Mouse (Mus musculus) cerebellum, adult 18-20 months (tissue): ENCODE measurements around the gene Gmip.

Experiments used
- DNase-seq, 2 experiments: peaks; one replicate each; pipeline ENCODE4 v3.0.0; 2021

Gmip gene

GRCm38 (mm10) chr8:69804537-69804936 lies 3.9 kb upstream of the Gmip start:
- DNase-seq: no peak

GRCm38 (mm10) chr8:69805086-69805485 lies 3.4 kb upstream of the Gmip start:
- DNase-seq: no peak

- no peak for DNase-seq
These were observed 3.0 kb upstream of the Gmip start for GRCm38 (mm10) chr8:69805491-69805890.

- no peak for DNase-seq
These were observed 1.2 kb upstream of the Gmip start for GRCm38 (mm10) chr8:69807236-69807635.

- DNase-seq: no peak
These were observed 455 bp downstream of the Gmip start for GRCm38 (mm10) chr8:69808864-69809403.

- DNase-seq: no peak
These were observed 1.3 kb downstream of the Gmip start for GRCm38 (mm10) chr8:69809820-69810219.

- no peak for DNase-seq
These were observed 6.4 kb downstream of the Gmip start for GRCm38 (mm10) chr8:69814881-69815280.

GRCm38 (mm10) chr8:69815396-69815795 lies 6.9 kb downstream of the Gmip start:
- DNase-seq: no peak

- DNase-seq: no peak
These were observed 12.0 kb downstream of the Gmip start for GRCm38 (mm10) chr8:69820466-69820865.

GRCm38 (mm10) chr8:69821971-69822385 lies 13.5 kb downstream of the Gmip start:
- DNase-seq: no peak

- peak in 1 of 2 experiments; percentile 22 for DNase-seq
These were observed 14.1 kb downstream of the Gmip start, which contains the start of gene Lpar2 for GRCm38 (mm10) chr8:69822386-69823191. Gene Lpar2, plus strand, starts transcription at chr8:69822429.

GRCm38 (mm10) chr8:69826371-69826770 lies 17.9 kb downstream of the Gmip start:
- DNase-seq: no peak

GRCm38 (mm10) chr8:69832298-69832853 lies 23.9 kb downstream of the Gmip start, which contains the start of gene Pbx4:
Gene Pbx4, plus strand, starts transcription at chr8:69832491.
- DNase-seq: peak; percentile 82

- DNase-seq: no peak
These were observed 28.7 kb downstream of the Gmip start for GRCm38 (mm10) chr8:69837057-69837682.

GRCm38 (mm10) chr8:69847167-69848065 lies 38.9 kb downstream of the Gmip start:
- no peak for DNase-seq

GRCm38 (mm10) chr8:69848951-69849350 lies 40.5 kb downstream of the Gmip start:
- DNase-seq: no peak

GRCm38 (mm10) chr8:69849899-69850298 lies 41.4 kb downstream of the Gmip start:
- DNase-seq: no peak

GRCm38 (mm10) chr8:69850926-69851506 lies 42.5 kb downstream of the Gmip start:
- DNase-seq: no peak

GRCm38 (mm10) chr8:69853869-69854268 lies 45.4 kb downstream of the Gmip start:
- no peak for DNase-seq

GRCm38 (mm10) chr8:69860807-69861206 lies 52.3 kb downstream of the Gmip start:
- no peak for DNase-seq

- no peak for DNase-seq
These were observed 52.8 kb downstream of the Gmip start for GRCm38 (mm10) chr8:69861251-69861650.

- DNase-seq: no peak
These were observed 55.0 kb downstream of the Gmip start for GRCm38 (mm10) chr8:69863387-69864020.
